In the genomic region with DNA sequence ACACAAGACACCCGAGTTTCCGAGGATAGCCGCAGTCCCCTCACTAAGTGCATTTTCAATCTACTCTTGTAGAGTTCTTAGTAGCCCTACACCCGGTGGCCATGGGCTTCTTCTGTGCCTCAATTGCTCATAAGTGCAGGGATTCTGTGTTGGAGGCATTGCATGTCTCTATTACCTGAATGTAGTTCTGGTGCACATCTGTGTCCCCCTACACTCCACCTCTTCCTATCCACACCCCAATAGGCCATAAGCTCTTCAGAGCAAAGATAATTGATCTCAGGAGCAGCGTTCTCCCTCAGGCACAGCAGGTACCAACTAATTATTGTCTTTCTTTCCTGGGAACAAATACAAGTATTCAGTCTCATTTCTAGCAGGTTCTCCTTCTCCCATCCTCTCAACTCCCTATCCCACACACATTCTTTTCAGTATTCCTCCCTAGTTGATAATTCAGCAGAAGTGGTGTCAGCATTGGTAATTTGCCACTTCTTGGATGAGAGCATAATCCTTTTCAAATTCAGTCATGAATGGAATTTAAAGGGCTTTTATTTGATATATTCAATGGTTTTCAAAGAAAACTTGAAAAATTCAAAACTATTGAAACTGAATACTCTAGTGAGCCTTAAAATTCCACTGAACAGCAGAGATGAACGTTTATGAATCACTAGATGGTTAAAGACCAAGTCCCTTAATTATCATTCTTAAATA, we compare ENCODE assay signal across 29 mouse cellular contexts.
DNase-seq lines count a peak whose midpoint lies in the region; ATAC-seq and TF ChIP-seq lines count a peak whose summit lies in the region.
"Had no signal": no experiment of that assay in that cellular context is flagged by ENCODE, and none has a peak within 500 bp of the region (broad histone marks: within the 10 kb centered on the region; RNA-seq: fewer than 3 reads in every experiment).

No protein-coding gene starts in this region.

- H3K9ac ChIP-seq in forebrain, embryonic 13.5 days, result no peak overlapping the region
- no peak overlapping the region for H3K9ac ChIP-seq in hindbrain, postnatal 0 days (replicated peaks; ENCODE audit: low read length)
- no peak overlapping the region for H3K9ac ChIP-seq in hindbrain, embryonic 12.5 days
- H3K9ac ChIP-seq in forebrain, postnatal 0 days, result no peak overlapping the region
- H3K9ac ChIP-seq: embryonic facial prominence, embryonic 15.5 days; heart, embryonic 13.5 days; hindbrain, embryonic 15.5 days; intestine, embryonic 15.5 days had no signal

- DNase-seq in forebrain, embryonic 10.5 days (ENCODE audit: extremely low spot score, low spot score), result no peak
- DNase-seq in hindbrain, postnatal 0 days (ENCODE audit: low spot score), result peak; percentile 3
- peak; percentile 11 for DNase-seq in brain, adult 2 months (ENCODE audit: low read depth, low spot score)
- DNase-seq in forebrain, postnatal 0 days, result no peak
- no peak for DNase-seq in adrenal gland, postnatal 25 days
- DNase-seq: adrenal gland, adult 2 months; adrenal gland, postnatal 14 days; B cell, adult 2 months; cerebellum, adult 11 months; cerebellum, adult 2 months; cerebellum, adult 9-11 months; cerebellum, postnatal 36 days; embryo, embryonic 11 days; gastrocnemius, postnatal 10 days; gastrocnemius, postnatal 36 days; heart, adult 2 months; heart, postnatal 14 days; heart, postnatal 4 days; kidney, adult 11 months; kidney, adult 8-10 months had no signal

- H3K36me3 ChIP-seq in forebrain, embryonic 13.5 days (ENCODE audit: poor library complexity, severe bottlenecking), result no peaks in the 10 kb centered on the region
- H3K36me3 ChIP-seq in forebrain, embryonic 10.5 days (replicated peaks), result no peaks in the 10 kb centered on the region
- H3K36me3 ChIP-seq in hindbrain, postnatal 0 days (ENCODE audit: insufficient read depth, low read length), result no peaks in the 10 kb centered on the region
- H3K36me3 ChIP-seq in hindbrain, embryonic 12.5 days, result no peaks in the 10 kb centered on the region
- H3K36me3 ChIP-seq in forebrain, postnatal 0 days (ENCODE audit: insufficient read depth), result no peaks in the 10 kb centered on the region
- H3K36me3 ChIP-seq: embryonic facial prominence, embryonic 15.5 days; G1E; heart, embryonic 10.5 days; heart, embryonic 13.5 days; hindbrain, embryonic 15.5 days; intestine, embryonic 15.5 days had no signal

- no peak overlapping the region for H3K4me3 ChIP-seq in forebrain, embryonic 13.5 days
- H3K4me3 ChIP-seq in forebrain, embryonic 10.5 days, result no peak overlapping the region
- H3K4me3 ChIP-seq in hindbrain, postnatal 0 days (ENCODE audit: low read length), result no peak overlapping the region
- no peak overlapping the region for H3K4me3 ChIP-seq in hindbrain, embryonic 12.5 days
- H3K4me3 ChIP-seq in forebrain, postnatal 0 days (ENCODE audit: low read depth, low read length), result no peak overlapping the region
- H3K4me3 ChIP-seq: embryonic facial prominence, embryonic 15.5 days; heart, adult 2 months; heart, embryonic 10.5 days; heart, embryonic 13.5 days; hindbrain, embryonic 15.5 days; intestine, embryonic 15.5 days had no signal

- H3K4me1 ChIP-seq in forebrain, embryonic 13.5 days, result 0 out of 2 replicates have a peak, but pooled peaks cover 3% of the 10 kb centered on the region
- H3K4me1 ChIP-seq in forebrain, embryonic 10.5 days, result no peaks in the 10 kb centered on the region
- no peaks in the 10 kb centered on the region for H3K4me1 ChIP-seq in hindbrain, postnatal 0 days (ENCODE audit: insufficient read depth, low read length)
- no peaks in the 10 kb centered on the region for H3K4me1 ChIP-seq in hindbrain, embryonic 12.5 days
- H3K4me1 ChIP-seq in forebrain, postnatal 0 days (ENCODE audit: insufficient read depth), result no peaks in the 10 kb centered on the region
- H3K4me1 ChIP-seq: embryonic facial prominence, embryonic 15.5 days; heart, embryonic 10.5 days; hindbrain, embryonic 15.5 days; intestine, embryonic 15.5 days had no signal

- TF ChIP-seq CTCF in hindbrain, postnatal 0 days (IDR thresholded peaks at IDR 0.05; ENCODE audit: low read depth), result no peak
- TF ChIP-seq CTCF in forebrain, postnatal 0 days (IDR thresholded peaks at IDR 0.05; ENCODE audit: low read depth), result no peak

- WGBS in forebrain, embryonic 13.5 days, result 64% methylated on average over 6 of the region's 6 CpGs
- 81% methylated on average over 6 of the region's 6 CpGs for WGBS in forebrain, embryonic 10.5 days
- 75% methylated on average over 6 of the region's 6 CpGs for WGBS in hindbrain, postnatal 0 days
- 82% methylated on average over 6 of the region's 6 CpGs for WGBS in hindbrain, embryonic 12.5 days
- 49% methylated on average over 6 of the region's 6 CpGs for WGBS in forebrain, postnatal 0 days

- no peaks in the 10 kb centered on the region for H3K27me3 ChIP-seq in forebrain, embryonic 13.5 days
- H3K27me3 ChIP-seq in forebrain, embryonic 10.5 days (ENCODE audit: poor library complexity, severe bottlenecking), result no peaks in the 10 kb centered on the region
- no peaks in the 10 kb centered on the region for H3K27me3 ChIP-seq in hindbrain, postnatal 0 days (ENCODE audit: insufficient read depth, low read length)
- H3K27me3 ChIP-seq in hindbrain, embryonic 12.5 days, result no peaks in the 10 kb centered on the region
- no peaks in the 10 kb centered on the region for H3K27me3 ChIP-seq in forebrain, postnatal 0 days (ENCODE audit: insufficient read depth, low read length)
- H3K27me3 ChIP-seq: CH12.LX; embryonic facial prominence, embryonic 15.5 days; heart, embryonic 13.5 days; hindbrain, embryonic 15.5 days; intestine, embryonic 15.5 days had no signal

- 0 out of 2 replicates have a peak overlapping the region, but pooled peaks have one; percentile 33 for H3K27ac ChIP-seq in forebrain, embryonic 13.5 days
- H3K27ac ChIP-seq in forebrain, embryonic 10.5 days, result no peak overlapping the region
- H3K27ac ChIP-seq in hindbrain, postnatal 0 days, result no peak overlapping the region
- H3K27ac ChIP-seq in hindbrain, embryonic 12.5 days, result no peak overlapping the region
- H3K27ac ChIP-seq in forebrain, postnatal 0 days (ENCODE audit: low read depth, low read length), result no peak overlapping the region
- H3K27ac ChIP-seq: embryonic facial prominence, embryonic 15.5 days; heart, adult 2 months; heart, embryonic 10.5 days; heart, embryonic 13.5 days; hindbrain, embryonic 15.5 days; intestine, embryonic 15.5 days had no signal

- H3K4me2 ChIP-seq in forebrain, embryonic 13.5 days, result no peak overlapping the region
- H3K4me2 ChIP-seq in hindbrain, postnatal 0 days (ENCODE audit: low read depth, low read length), result no peak overlapping the region
- no peak overlapping the region for H3K4me2 ChIP-seq in hindbrain, embryonic 12.5 days (replicated peaks)
- no peak overlapping the region for H3K4me2 ChIP-seq in forebrain, postnatal 0 days (ENCODE audit: low read depth)
- H3K4me2 ChIP-seq: embryonic facial prominence, embryonic 15.5 days; heart, embryonic 13.5 days; hindbrain, embryonic 15.5 days; intestine, embryonic 15.5 days had no signal

- H3K9me3 ChIP-seq in forebrain, embryonic 13.5 days (replicated peaks), result no peaks in the 10 kb centered on the region
- H3K9me3 ChIP-seq in forebrain, embryonic 10.5 days, result no peaks in the 10 kb centered on the region
- no peaks in the 10 kb centered on the region for H3K9me3 ChIP-seq in hindbrain, postnatal 0 days (ENCODE audit: low read length)
- H3K9me3 ChIP-seq in hindbrain, embryonic 12.5 days (replicated peaks), result no peaks in the 10 kb centered on the region
- no peaks in the 10 kb centered on the region for H3K9me3 ChIP-seq in forebrain, postnatal 0 days (ENCODE audit: low read length)
- H3K9me3 ChIP-seq: embryonic facial prominence, embryonic 15.5 days; G1E; heart, embryonic 10.5 days; heart, embryonic 13.5 days; hindbrain, embryonic 15.5 days; intestine, embryonic 15.5 days had no signal

- peak; percentile 80 for ATAC-seq in forebrain, embryonic 13.5 days
- no peak for ATAC-seq in hindbrain, postnatal 0 days
- no peak for ATAC-seq in hindbrain, embryonic 12.5 days (ENCODE audit: low FRiP score)
- peak; percentile 40; the same call in 1 of the 2 replicates for ATAC-seq in forebrain, postnatal 0 days
- ATAC-seq: intestine, embryonic 15.5 days had no signal

Comparison
In these comparisons a context has a peak if more than half of its experiments do, and no peak if none do; other contexts are left out.
1. ATAC-seq: peak in forebrain, embryonic 13.5 days (single experiment) and forebrain, postnatal 0 days (single experiment); none in hindbrain, postnatal 0 days (single experiment) and hindbrain, embryonic 12.5 days (single experiment).
2. DNase-seq: peak in hindbrain, postnatal 0 days (single experiment) and brain, adult 2 months (single experiment); none in forebrain, embryonic 10.5 days (single experiment), forebrain, postnatal 0 days (single experiment) and adrenal gland, postnatal 25 days (single experiment).